Mouse (Mus musculus): ENCODE results near the gene Kcnj14.

The Kcnj14 gene

GRCm38 (mm10) chr7:45794971-45795370 is 29.6 kb downstream of the Kcnj14 start:
- DNase-seq: no peak

GRCm38 (mm10) chr7:45793969-45794585 is 30.5 kb downstream of the Kcnj14 start:
- DNase-seq: no peak

GRCm38 (mm10) chr7:45793240-45793639 is 31.3 kb downstream of the Kcnj14 start:
- no peak for DNase-seq

GRCm38 (mm10) chr7:45791756-45792490 is 32.7 kb downstream of the Kcnj14 start:
- DNase-seq: no peak

GRCm38 (mm10) chr7:45790721-45791120 is 33.9 kb downstream of the Kcnj14 start:
- DNase-seq: no peak

- DNase-seq: no peak
These were observed 36.9 kb downstream of the Kcnj14 start for GRCm38 (mm10) chr7:45787642-45788041.

GRCm38 (mm10) chr7:45786661-45787413 is 37.7 kb downstream of the Kcnj14 start:
- no peak for DNase-seq

GRCm38 (mm10) chr7:45786136-45786578 is 38.4 kb downstream of the Kcnj14 start:
- DNase-seq: no peak

GRCm38 (mm10) chr7:45785388-45786135 is 39.0 kb downstream of the Kcnj14 start:
- no peak for DNase-seq

GRCm38 (mm10) chr7:45784524-45785372 is 39.8 kb downstream of the Kcnj14 start, which contains the start of gene Sult2b1:
Gene Sult2b1, minus strand, starts transcription at chr7:45784669.
- DNase-seq: no peak

GRCm38 (mm10) chr7:45783511-45784091 is 41.0 kb downstream of the Kcnj14 start, which contains the start of gene Lmtk3:
Gene Lmtk3, plus strand, starts transcription at chr7:45783738.
- peak; percentile 77 to 87 for DNase-seq

- DNase-seq: peak in 1 of 2 experiments; percentile 40
These were observed 42.3 kb downstream of the Kcnj14 start for GRCm38 (mm10) chr7:45782271-45782670.

- DNase-seq: no peak
These were observed 45.4 kb downstream of the Kcnj14 start for GRCm38 (mm10) chr7:45779081-45779641.

- DNase-seq: no peak
These were observed 49.3 kb downstream of the Kcnj14 start for GRCm38 (mm10) chr7:45775237-45775636.

- no peak for DNase-seq
These were observed 53.5 kb downstream of the Kcnj14 start for GRCm38 (mm10) chr7:45771101-45771500.

- no peak for DNase-seq
These were observed 54.0 kb downstream of the Kcnj14 start for GRCm38 (mm10) chr7:45770427-45771082.

- no peak for DNase-seq
These were observed 57.1 kb downstream of the Kcnj14 start for GRCm38 (mm10) chr7:45767500-45767899.

- DNase-seq: no peak
These were observed 57.8 kb downstream of the Kcnj14 start for GRCm38 (mm10) chr7:45766764-45767163.
